Comparison of ENCODE assay signal across 24 mouse cellular contexts in the genomic region with DNA sequence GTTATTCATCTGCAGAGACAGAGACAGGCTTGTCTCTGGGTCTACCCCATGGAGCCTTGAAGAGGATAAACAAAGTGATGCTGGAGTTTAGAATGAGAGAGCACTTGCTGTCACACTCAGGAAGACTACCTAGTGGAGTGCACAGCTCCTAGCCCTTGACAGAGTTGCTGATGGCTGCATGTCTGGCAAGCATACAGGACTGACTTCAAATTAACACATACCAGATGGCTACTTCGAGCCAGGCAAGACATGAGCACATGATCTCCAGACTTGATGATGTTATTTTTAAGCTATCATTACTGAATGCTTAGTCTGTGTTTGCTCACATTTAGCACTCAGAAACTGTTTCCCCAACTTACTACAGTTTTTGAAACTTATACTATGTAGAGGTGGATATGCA. TPM values are rescaled to one million over a fixed set of nuclear protein-coding genes. Genes with fewer than 3 reads are reported as not detected.
DNase-seq lines count a peak whose midpoint lies in the region; ATAC-seq and TF ChIP-seq lines count a peak whose summit lies in the region.
"Had no signal": no experiment of that assay in that cellular context is flagged by ENCODE, and none has a peak within 500 bp of the region (broad histone marks: within the 10 kb centered on the region; RNA-seq: fewer than 3 reads in every experiment).

No protein-coding gene starts in this region.

- no peaks in the 10 kb centered on the region for H3K9me3 ChIP-seq in forebrain, embryonic 14.5 days (replicated peaks; ENCODE audit: control insufficient read depth, low read length)
- H3K9me3 ChIP-seq in forebrain, embryonic 10.5 days: no peaks in the 10 kb centered on the region
- no peaks in the 10 kb centered on the region for H3K9me3 ChIP-seq in heart, embryonic 12.5 days (replicated peaks)
- H3K9me3 ChIP-seq: embryonic facial prominence, embryonic 12.5 days; forebrain, embryonic 15.5 days; hindbrain, embryonic 10.5 days had no signal

- H3K9ac ChIP-seq in forebrain, embryonic 14.5 days (ENCODE audit: low read length): no peak overlapping the region
- H3K9ac ChIP-seq in heart, embryonic 12.5 days: no peak overlapping the region
- H3K9ac ChIP-seq: embryonic facial prominence, embryonic 12.5 days; forebrain, embryonic 15.5 days; hindbrain, embryonic 14.5 days had no signal

- H3K4me1 ChIP-seq in forebrain, embryonic 14.5 days (ENCODE audit: control insufficient read depth, insufficient read depth, low read length): no peaks in the 10 kb centered on the region
- H3K4me1 ChIP-seq in forebrain, embryonic 10.5 days: no peaks in the 10 kb centered on the region
- peaks cover 4% of the 10 kb centered on the region; the same call in 1 of the 2 replicates for H3K4me1 ChIP-seq in heart, embryonic 12.5 days (replicated peaks)
- H3K4me1 ChIP-seq: embryonic facial prominence, embryonic 12.5 days; forebrain, embryonic 15.5 days; hindbrain, embryonic 10.5 days had no signal

- H3K27ac ChIP-seq in forebrain, embryonic 14.5 days (ENCODE audit: low read depth, low read length): no peak overlapping the region
- H3K27ac ChIP-seq in forebrain, embryonic 10.5 days: no peak overlapping the region
- no peak overlapping the region for H3K27ac ChIP-seq in heart, embryonic 12.5 days (ENCODE audit: poor library complexity, severe bottlenecking)
- no peak overlapping the region for H3K27ac ChIP-seq in gastrocnemius, adult 2 months
- H3K27ac ChIP-seq: embryonic facial prominence, embryonic 12.5 days; forebrain, embryonic 15.5 days; heart, adult 2 months; hindbrain, embryonic 10.5 days; hindbrain, embryonic 14.5 days had no signal

- H3K4me3 ChIP-seq in forebrain, embryonic 14.5 days (ENCODE audit: low read depth, low read length): no peak overlapping the region
- no peak overlapping the region for H3K4me3 ChIP-seq in forebrain, embryonic 10.5 days
- no peak overlapping the region for H3K4me3 ChIP-seq in heart, embryonic 12.5 days
- no peak overlapping the region for H3K4me3 ChIP-seq in gastrocnemius, adult 2 months
- H3K4me3 ChIP-seq: embryonic facial prominence, embryonic 12.5 days; forebrain, embryonic 15.5 days; heart, adult 2 months; hindbrain, embryonic 10.5 days had no signal

- no peak overlapping the region for H3K4me2 ChIP-seq in forebrain, embryonic 14.5 days (ENCODE audit: low read length)
- H3K4me2 ChIP-seq in heart, embryonic 12.5 days: no peak overlapping the region
- H3K4me2 ChIP-seq: embryonic facial prominence, embryonic 12.5 days; forebrain, embryonic 15.5 days; heart, embryonic 11.5 days; hindbrain, embryonic 14.5 days had no signal

- WGBS in forebrain, embryonic 14.5 days: 50% methylated on average over 1 of the region's 1 CpGs
- WGBS in forebrain, embryonic 10.5 days: 85% methylated on average over 1 of the region's 1 CpGs
- whole genome bisulfite sequencing in heart, embryonic 12.5 days: 22% methylated on average over 1 of the region's 1 CpGs

- no peaks in the 10 kb centered on the region for H3K27me3 ChIP-seq in forebrain, embryonic 14.5 days (replicated peaks; ENCODE audit: control insufficient read depth, insufficient read depth, low read length)
- no peaks in the 10 kb centered on the region for H3K27me3 ChIP-seq in forebrain, embryonic 10.5 days (ENCODE audit: poor library complexity, severe bottlenecking)
- no peaks in the 10 kb centered on the region for H3K27me3 ChIP-seq in heart, embryonic 12.5 days (replicated peaks)
- H3K27me3 ChIP-seq: embryonic facial prominence, embryonic 12.5 days; forebrain, embryonic 15.5 days; Patski had no signal

- TF ChIP-seq CTCF in gastrocnemius, adult 2 months (IDR thresholded peaks at IDR 0.05): no peak

- intact Hi-C loops in gastrocnemius, adult 2 months (cut with DNase I): no loop called here

- DNase-seq in forebrain, embryonic 14.5 days (ENCODE audit: low spot score): peak; percentile 24
- no peak for DNase-seq in forebrain, embryonic 10.5 days (ENCODE audit: extremely low spot score, low spot score)
- peak; percentile 87 for DNase-seq in heart, adult 11 months
- peak; percentile 27 for DNase-seq in adipocyte (ENCODE audit: low spot score)
- no peak for DNase-seq in left cerebral cortex, adult 8-10 months (ENCODE audit: low spot score in 2 of 2)
- DNase-seq in gastrocnemius, adult 2 months: no peak
- DNase-seq: adrenal gland, adult 2 months; adrenal gland, postnatal 25 days; cerebellum, adult 11 months; cerebellum, adult 8-10 months; cerebellum, postnatal 14 days; embryo, embryonic 11 days; gastrocnemius, postnatal 10 days; heart, adult 2 months; kidney, adult 8-10 months had no signal

- no peaks in the 10 kb centered on the region for H3K36me3 ChIP-seq in forebrain, embryonic 14.5 days (ENCODE audit: control insufficient read depth, insufficient read depth, low read length)
- no peaks in the 10 kb centered on the region for H3K36me3 ChIP-seq in forebrain, embryonic 10.5 days (replicated peaks)
- H3K36me3 ChIP-seq in heart, embryonic 12.5 days: no peaks in the 10 kb centered on the region
- H3K36me3 ChIP-seq: embryonic facial prominence, embryonic 12.5 days; forebrain, embryonic 15.5 days; hindbrain, embryonic 10.5 days had no signal

- ATAC-seq in forebrain, embryonic 14.5 days: no peak
- no peak for ATAC-seq in heart, embryonic 12.5 days (ENCODE audit: insufficient number of reproducible peaks, low FRiP score)
- ATAC-seq: activated CD4-positive, CD25-positive, alpha-beta regulatory T cell, adult 4 months; forebrain, embryonic 15.5 days; intestine, postnatal 0 days; Patski had no signal

RNA-seq across cellular contexts. Expression of a gene that starts 19.1 kb away (rescaled TPM):
- polyA plus RNA-seq in forebrain, embryonic 14.5 days (2014; fragmentation: Nextera tagmentation; extraction: Ambion mirVana): 54.9 and 61.5 TPM in 2 replicates
- 29.2 and 33.4 TPM in 2 replicates for polyA plus RNA-seq in forebrain, embryonic 10.5 days (2016; fragmentation: Nextera tagmentation; extraction: Ambion mirVana)
- 36.1 and 41.9 TPM in 2 replicates for polyA plus RNA-seq in heart, embryonic 12.5 days (2016; fragmentation: Nextera tagmentation; extraction: Ambion mirVana)
- 10 to 100 TPM; 23.4 to 28.3 (median 25.5) TPM for total RNA-seq in left cerebral cortex, adult 8-10 months (2022)
- total RNA-seq in gastrocnemius, adult 2 months (2021): 1 to 10 TPM; 3.6 to 4.0 TPM

Comparison
In these comparisons a context has a peak if more than half of its experiments do, and no peak if none do; other contexts are left out.
1. DNase-seq: peak in forebrain, embryonic 14.5 days (single experiment), heart, adult 11 months (single experiment) and adipocyte (single experiment); none in forebrain, embryonic 10.5 days (single experiment), left cerebral cortex, adult 8-10 months (0 of 2) and gastrocnemius, adult 2 months (single experiment).